Mouse (Mus musculus) 3T3-L1 (cell line): ENCODE measurements around the gene Lce1g.

ENCODE experiments used
- DNase-seq: peaks from one replicate; pipeline ENCODE4 v3.0.0-alpha.2; 2015; ENCODE audit warnings: low read depth, low spot score

The Lce1g gene

GRCm38 (mm10) chr3:92752238-92752637, at the start of gene Lce1g:
Gene Lce1g (minus strand): TSS chr3:92752338.
- peak; percentile 29 for DNase-seq

- no peak for DNase-seq
These were observed 38.3 kb upstream of the Lce1g start, which contains the start of gene Lce1j for GRCm38 (mm10) chr3:92790414-92790813. Gene Lce1j (minus strand): TSS chr3:92790514.

- DNase-seq: no peak
These were observed 26.7 kb upstream of the Lce1g start, which contains the start of gene Lce1i for GRCm38 (mm10) chr3:92778799-92779198. Gene Lce1i (minus strand): TSS chr3:92778899.

GRCm38 (mm10) chr3:92771573-92771972, 19.4 kb upstream of the Lce1g start:
- DNase-seq: peak; percentile 53

GRCm38 (mm10) chr3:92764965-92765364, 12.8 kb upstream of the Lce1g start, which contains the start of gene Lce1h:
Gene Lce1h (minus strand): TSS chr3:92765065.
- DNase-seq: no peak

GRCm38 (mm10) chr3:92753197-92753596, 1.1 kb upstream of the Lce1g start:
- DNase-seq: no peak

GRCm38 (mm10) chr3:92738996-92739395, 13.1 kb downstream of the Lce1g start, which contains the start of gene Gm38119:
Gene Gm38119 (minus strand): TSS chr3:92739096.
- DNase-seq: no peak

- peak; percentile 63 for DNase-seq
These were observed 29.5 kb downstream of the Lce1g start for GRCm38 (mm10) chr3:92722631-92723030.

GRCm38 (mm10) chr3:92720250-92720649, 31.9 kb downstream of the Lce1g start, which contains the start of gene Lce1f:
Gene Lce1f (minus strand): TSS chr3:92720350.
- peak; percentile 64 for DNase-seq

- DNase-seq: peak; percentile 59
These were observed 37.0 kb downstream of the Lce1g start for GRCm38 (mm10) chr3:92715122-92715521.

GRCm38 (mm10) chr3:92708974-92709373, 43.2 kb downstream of the Lce1g start, which contains the start of gene Lce1e:
Gene Lce1e (minus strand): TSS chr3:92709074.
- DNase-seq: no peak
